Mouse (Mus musculus): ENCODE results near the gene Bcl11a.

Gene Bcl11a

GRCm38 (mm10) chr11:24077795-24078705, at the start of gene Bcl11a:
Gene Bcl11a, plus strand, starts transcription at chr11:24078056.
- in situ Hi-C loops (cut with MboI, MseI) = no loop called here

- in situ Hi-C loops (cut with MboI, MseI) = no loop called here
These were observed 33.8 kb upstream of the Bcl11a start for GRCm38 (mm10) chr11:24044025-24044424.

- in situ Hi-C loops (cut with MboI, MseI) = loop anchor here (5.0 kb wide), 2 partner anchors 1253 to 1813 kb away; no protein-coding TSS in a partner anchor
These were observed 28.4 kb upstream of the Bcl11a start for GRCm38 (mm10) chr11:24049226-24050031.

GRCm38 (mm10) chr11:24050032-24050757, 27.7 kb upstream of the Bcl11a start:
- in situ Hi-C loops (cut with MboI, MseI) = no loop called here

- in situ Hi-C loops (cut with MboI, MseI) = no loop called here
These were observed 25.0 kb upstream of the Bcl11a start for GRCm38 (mm10) chr11:24052882-24053281.

GRCm38 (mm10) chr11:24059137-24059536, 18.7 kb upstream of the Bcl11a start:
- in situ Hi-C loops (cut with MboI, MseI) = no loop called here

GRCm38 (mm10) chr11:24060428-24060827, 17.4 kb upstream of the Bcl11a start:
- in situ Hi-C loops (cut with MboI, MseI) = no loop called here

GRCm38 (mm10) chr11:24061819-24062218, 16.0 kb upstream of the Bcl11a start:
- in situ Hi-C loops (cut with MboI, MseI) = no loop called here

- in situ Hi-C loops (cut with MboI, MseI) = no loop called here
These were observed 15.3 kb upstream of the Bcl11a start for GRCm38 (mm10) chr11:24062495-24063096.

- in situ Hi-C loops (cut with MboI, MseI) = no loop called here
These were observed 13.6 kb upstream of the Bcl11a start for GRCm38 (mm10) chr11:24064221-24064620.

- in situ Hi-C loops (cut with MboI, MseI) = no loop called here
These were observed 12.5 kb upstream of the Bcl11a start for GRCm38 (mm10) chr11:24065313-24065712.

- in situ Hi-C loops (cut with MboI, MseI) = no loop called here
These were observed 3.8 kb upstream of the Bcl11a start for GRCm38 (mm10) chr11:24074021-24074591.

GRCm38 (mm10) chr11:24074634-24075104, 3.2 kb upstream of the Bcl11a start, which contains the start of gene A830031A19Rik:
Gene A830031A19Rik, minus strand, starts transcription at chr11:24075054.
- in situ Hi-C loops (cut with MboI, MseI) = no loop called here

GRCm38 (mm10) chr11:24075486-24076126, 2.2 kb upstream of the Bcl11a start:
- in situ Hi-C loops (cut with MboI, MseI) = no loop called here

- in situ Hi-C loops (cut with MboI, MseI) = no loop called here
These were observed 1.7 kb upstream of the Bcl11a start for GRCm38 (mm10) chr11:24076127-24076650.

- in situ Hi-C loops (cut with MboI, MseI) = no loop called here
These were observed 780 bp upstream of the Bcl11a start for GRCm38 (mm10) chr11:24076821-24077730.

- in situ Hi-C loops (cut with MboI, MseI) = no loop called here
These were observed 955 bp downstream of the Bcl11a start for GRCm38 (mm10) chr11:24078706-24079316.
